Mouse (Mus musculus) mesoderm, embryonic 11.5 days (tissue): Measurements from ENCODE around the gene Hephl1.
"Not testable (repeated sequence)": the region's sequence is repeated elsewhere in the genome, so short reads cannot be mapped to it uniquely, and the experiment has no call there.

Source experiments
- DNase-seq: peaks from one replicate; pipeline ENCODE4 v3.0.0-alpha.2; 2012; ENCODE audit warnings: low read depth, low spot score

Hephl1 gene

GRCm38 (mm10) chr9:15112008-15112407 is at the start of gene Hephl1:
TSS of gene Hephl1 (minus strand) at chr9:15112108.
- DNase-seq: no peak

DNA sequence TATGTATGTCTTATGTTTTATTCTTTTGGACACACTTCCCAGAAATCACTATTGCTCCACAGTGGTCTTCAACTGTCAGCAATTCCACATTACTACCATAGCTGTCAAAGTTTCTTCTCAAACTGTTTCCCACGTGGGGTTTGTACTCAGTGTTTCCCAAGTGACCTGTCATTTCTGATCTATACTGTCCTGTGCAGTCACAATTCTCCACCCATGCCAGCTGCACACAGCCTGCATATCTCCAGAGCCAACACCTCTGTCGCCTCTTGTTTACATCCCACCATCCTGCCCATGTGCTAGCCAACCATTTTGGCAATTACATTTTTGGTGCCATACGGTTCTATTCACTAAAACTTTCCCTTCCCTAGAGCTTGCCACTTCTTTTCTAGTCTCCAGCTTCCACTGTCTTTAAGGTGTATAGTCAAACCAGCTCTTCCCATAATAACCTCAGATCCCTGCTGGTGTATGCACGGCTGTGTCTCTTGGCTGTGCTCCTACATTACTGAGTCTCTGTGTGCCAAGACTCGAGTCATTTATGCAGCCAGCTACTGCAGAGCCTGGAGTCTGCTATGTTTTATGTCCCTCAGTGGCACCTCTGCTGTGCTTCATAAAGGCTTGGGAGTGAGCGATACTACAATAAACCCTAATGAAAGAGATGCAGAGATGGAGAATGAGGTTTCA is 37.5 kb upstream of the Hephl1 start:
- no peak for DNase-seq

- DNase-seq: no peak
These were observed 28.6 kb upstream of the Hephl1 start for GRCm38 (mm10) chr9:15140546-15140945.

- no peak for DNase-seq
These were observed 14.0 kb upstream of the Hephl1 start for GRCm38 (mm10) chr9:15125897-15126296.

GRCm38 (mm10) chr9:15122431-15122830 is 10.5 kb upstream of the Hephl1 start:
- DNase-seq: no peak

DNA sequence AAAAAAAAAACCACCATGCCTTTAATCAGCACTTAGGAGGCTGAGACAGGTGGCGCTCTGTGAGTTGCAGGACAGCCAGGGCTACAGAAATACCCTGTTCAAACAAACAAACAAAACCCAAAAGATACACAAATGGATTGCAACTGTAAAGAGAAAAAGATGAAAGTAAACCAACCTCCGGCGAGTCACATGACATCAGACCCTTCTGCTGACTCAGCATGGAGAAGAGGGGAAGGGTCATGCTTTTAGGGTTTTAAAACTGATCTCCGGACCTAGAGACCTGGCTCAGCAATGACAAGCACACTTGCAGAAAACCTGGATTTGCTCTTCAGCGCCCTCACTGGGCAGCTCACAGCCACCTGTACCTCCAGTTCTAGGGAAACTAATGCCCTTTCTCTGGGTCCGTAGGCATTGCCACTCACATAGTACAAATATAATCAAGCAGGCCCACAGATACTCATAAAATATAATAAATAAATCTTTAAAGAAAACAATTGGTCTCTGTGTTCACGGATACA is 9.0 kb upstream of the Hephl1 start:
- no peak for DNase-seq

- DNase-seq: no peak
These were observed 8.3 kb upstream of the Hephl1 start for GRCm38 (mm10) chr9:15120209-15120608.

DNA sequence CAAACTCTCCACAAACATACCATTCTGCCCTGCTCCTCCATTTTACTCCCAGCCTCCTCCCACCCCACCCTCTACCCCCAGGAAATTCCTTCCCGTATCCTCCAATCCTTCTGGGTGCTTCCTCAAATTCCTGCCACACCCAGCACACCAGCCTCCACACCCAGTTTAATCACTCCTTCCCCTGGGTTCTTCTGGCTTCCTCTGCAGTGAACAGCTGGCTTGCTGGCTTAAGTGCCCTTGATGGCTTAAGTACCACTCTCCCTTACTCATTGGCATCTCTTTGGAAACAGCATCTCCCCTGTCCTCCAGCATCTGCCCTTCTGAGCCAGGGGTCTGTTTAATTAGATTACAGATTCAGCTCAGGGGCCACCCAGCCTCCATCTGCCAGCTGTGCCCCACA is 7.6 kb upstream of the Hephl1 start:
- no peak for DNase-seq

DNA sequence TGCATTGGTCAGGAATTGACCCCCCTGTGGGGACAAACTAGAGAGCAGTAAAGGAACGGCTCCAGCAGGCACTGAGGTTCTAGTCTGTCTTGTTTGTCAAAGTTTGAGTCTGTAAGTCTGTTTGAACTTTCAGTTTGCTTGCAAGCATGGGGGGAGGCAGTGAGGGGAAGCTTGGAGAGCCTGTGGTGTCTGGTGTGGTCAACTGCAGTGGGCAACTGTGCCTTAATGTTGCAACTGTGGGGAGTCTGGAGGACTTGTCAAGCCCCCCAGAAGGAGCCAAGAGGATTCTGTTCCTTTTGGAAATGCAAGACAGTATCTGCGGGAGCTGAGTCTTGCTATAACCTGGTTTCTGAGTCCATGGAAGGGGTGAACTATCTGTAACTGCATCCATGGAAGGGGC is 4.3 kb upstream of the Hephl1 start:
- no peak for DNase-seq

- DNase-seq: peak; percentile 29
These were observed 2.2 kb upstream of the Hephl1 start for GRCm38 (mm10) chr9:15114102-15114501.

DNA sequence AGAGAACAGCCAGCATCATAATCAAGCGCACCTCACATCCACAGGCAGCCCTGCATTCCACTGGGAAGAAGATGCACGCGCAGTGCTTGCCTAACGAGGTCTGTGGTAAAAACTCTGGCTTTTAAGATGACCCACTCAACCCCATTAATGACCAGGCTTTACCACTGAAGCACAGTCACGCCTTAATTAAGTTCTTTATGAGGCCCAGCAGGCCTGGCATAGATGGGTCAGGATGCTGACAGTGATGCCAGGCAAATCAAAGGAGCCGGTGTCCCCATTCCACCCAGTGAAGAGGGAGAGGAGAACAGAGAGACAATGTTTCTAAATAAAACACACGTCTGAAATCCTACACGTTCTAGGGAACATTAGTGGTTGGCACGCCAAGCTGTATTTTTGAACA is 3.8 kb downstream of the Hephl1 start:
- no peak for DNase-seq

- peak; percentile 10 for DNase-seq
These were observed 6.8 kb downstream of the Hephl1 start for GRCm38 (mm10) chr9:15105136-15105535.

- DNase-seq: no peak
These were observed 8.2 kb downstream of the Hephl1 start for GRCm38 (mm10) chr9:15103579-15104300.

DNA sequence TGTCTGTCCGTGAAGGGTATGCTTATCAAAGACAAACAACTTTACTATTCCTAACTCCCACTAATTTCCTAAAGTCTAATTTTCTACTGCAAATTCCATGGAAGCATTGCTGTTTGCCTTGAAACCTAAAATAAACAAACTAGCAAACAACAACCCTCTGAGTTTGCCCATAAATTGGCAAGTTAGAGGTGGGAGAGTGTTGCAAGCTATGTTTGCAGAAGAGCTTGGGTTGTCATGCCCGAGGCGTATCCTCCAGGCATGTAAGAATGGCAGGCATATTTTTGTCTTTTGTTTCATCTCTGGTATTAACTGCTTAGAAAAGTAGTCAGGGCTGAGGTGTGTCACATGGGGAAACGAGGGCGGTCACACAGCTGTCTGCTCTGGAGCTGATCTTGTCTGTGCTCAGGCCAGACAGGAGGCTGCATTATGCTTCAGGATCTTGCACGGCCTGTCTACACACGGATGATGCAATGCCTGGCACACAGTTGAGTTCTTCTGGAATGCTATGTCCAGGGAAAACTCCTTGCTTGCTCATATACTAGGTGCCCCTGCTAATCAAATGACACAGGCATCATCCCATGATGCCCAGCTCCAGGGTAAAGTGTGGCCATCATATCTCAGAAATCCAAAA is 10.3 kb downstream of the Hephl1 start:
- no peak for DNase-seq

DNA sequence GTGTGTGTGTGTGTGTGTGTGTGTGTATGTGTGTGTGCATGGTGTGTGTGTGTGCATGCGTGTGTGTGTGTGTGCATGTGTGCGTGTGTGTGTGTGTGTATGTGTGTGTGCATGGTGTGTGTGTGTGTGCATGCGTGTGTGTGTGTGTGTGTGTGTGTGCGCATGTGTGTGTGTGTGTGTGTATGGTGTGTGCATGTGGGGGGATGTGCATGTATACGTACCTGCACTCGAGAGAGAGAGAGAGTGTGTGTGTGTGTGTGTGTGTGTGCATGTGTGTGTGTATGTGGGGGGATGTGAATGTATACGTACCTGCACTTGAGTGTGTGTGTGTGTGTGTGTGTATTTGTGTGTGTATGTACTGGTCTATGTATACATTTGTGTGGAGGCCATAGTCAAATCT is 13.5 kb downstream of the Hephl1 start:
- not testable (repeated sequence) for DNase-seq

- DNase-seq: no peak
These were observed 14.7 kb downstream of the Hephl1 start for GRCm38 (mm10) chr9:15097172-15097571.

DNA sequence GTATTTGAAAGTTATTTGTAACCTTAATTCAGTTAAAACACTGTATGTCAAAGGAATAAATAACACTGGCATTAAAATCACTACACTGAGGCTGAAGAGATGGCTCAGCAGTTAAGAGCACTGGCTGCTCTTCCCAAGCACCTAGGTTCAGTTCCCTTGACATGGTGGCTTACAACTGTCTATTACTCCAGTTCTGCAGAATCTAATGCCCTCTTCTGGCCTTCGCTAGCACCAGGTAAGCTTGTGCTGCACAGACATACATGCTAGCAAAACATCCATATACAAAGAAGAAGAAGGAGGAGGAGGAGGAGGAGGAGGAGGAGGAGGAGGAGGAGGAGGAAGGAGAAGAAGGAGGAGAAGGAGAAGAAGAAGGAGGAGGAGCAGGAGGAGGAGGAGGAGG is 15.7 kb downstream of the Hephl1 start:
- DNase-seq: no peak

DNA sequence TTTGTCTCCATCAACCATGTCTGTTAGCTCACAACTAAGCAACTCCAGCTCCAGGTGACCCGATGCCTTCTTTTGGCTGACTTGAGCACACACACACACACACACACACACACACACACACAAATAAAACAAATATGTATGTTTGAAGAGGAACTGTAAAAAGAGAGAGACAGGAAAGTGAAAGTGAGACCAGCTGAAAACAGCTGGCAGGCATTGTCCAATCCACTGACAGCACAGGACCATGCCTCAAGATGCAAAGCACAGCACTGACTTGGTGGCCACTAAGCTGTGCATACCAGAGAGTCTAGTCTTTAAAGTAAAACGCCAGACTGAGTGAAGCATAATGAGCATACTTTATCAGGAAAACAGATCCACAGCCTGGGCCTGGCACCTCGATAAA is 16.7 kb downstream of the Hephl1 start:
- DNase-seq: no peak

DNA sequence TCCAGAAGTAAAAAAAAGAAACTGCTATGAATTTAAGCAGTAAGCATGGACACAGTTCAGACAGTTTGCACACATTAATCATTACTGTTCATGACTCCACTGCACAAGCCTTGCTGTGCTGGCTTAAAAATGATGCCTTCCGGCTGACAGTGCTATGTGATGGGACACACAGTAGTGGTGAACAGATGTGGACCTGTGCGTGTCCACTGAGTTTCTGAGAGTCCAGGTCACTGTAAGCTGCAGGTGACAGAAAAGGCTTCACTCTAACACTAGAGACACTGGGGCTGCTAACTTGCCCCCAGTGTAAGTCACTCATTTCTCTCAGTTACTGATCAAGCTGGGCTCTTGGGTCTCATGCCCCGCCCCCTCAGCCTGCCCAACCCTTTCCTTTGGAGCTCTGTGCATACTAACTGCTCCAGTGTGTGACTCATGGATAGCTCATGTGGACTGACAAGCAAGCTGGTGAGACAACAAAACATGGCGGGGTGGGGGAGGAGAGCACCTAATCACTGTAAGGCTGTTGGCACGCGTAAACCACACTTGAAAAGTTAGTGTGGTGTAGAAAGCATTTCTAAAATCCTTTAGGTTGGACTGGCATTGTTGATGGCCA is 43.1 kb downstream of the Hephl1 start:
- no peak for DNase-seq

DNA sequence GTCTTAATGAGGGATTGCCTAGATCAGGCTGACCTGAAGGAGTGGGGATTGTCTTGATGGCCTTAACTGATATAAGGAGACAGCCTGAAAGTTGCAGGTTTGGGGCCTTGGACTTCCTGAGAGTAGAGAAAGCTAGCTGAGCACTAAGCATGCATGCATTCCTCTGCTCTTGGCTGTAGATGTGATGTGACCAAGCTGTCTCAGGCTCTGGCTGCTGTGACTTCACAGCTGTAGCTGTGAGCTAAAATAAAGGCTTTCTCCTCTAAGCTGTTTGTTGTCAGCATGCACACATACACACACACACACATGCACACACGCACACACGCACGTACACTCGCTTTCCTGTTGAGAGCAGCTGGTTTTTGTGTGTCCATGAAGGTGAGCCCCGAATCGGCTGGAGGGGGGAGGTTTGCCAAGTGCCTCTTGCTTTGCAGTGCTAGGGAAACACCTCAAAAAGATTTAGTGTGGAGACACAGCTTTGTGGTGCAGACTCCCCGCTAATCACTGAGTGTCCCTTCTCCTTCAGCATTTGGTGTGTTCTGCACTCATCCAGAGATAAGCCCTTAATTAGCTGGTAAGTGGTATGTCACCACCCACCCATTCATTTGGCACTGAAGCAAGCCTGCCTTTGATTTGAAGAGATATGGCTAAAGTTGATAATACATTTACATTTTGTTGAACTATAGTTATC is 43.8 kb downstream of the Hephl1 start:
- no peak for DNase-seq

- no peak for DNase-seq
These were observed 47.7 kb downstream of the Hephl1 start for GRCm38 (mm10) chr9:15064176-15064575.

GRCm38 (mm10) chr9:15060847-15061246 is 51.1 kb downstream of the Hephl1 start:
- DNase-seq: no peak
